Mouse (Mus musculus): ENCODE measurements around the gene Zic2. TPM values are rescaled to one million over a fixed set of nuclear protein-coding genes. Genes with fewer than 3 reads are reported as not detected.

The Zic2 gene
- polyA plus RNA-seq, 1 experiment from 2014 or later = not detected

DNA sequence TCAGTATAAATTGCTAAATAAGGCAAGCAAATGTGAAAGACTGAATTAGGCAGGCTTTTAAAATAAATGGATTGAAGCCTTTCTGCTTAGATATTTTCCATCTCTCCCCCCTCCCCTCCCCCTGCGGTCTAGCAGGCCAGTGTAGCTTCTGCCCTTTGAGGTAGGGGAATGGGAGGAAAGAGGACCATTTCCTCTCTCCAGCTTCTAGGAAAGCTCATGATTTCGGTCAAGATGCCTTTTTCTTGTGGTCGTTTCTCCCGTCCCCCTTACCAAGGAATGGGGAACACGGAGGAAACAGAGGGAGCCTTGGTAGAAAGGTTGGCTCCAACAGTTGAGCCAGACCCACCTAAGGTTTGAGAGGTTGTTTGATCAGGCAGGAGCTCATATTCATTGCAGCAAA lies 2.6 kb upstream of the Zic2 start:
- peaks cover 97% of the 10 kb centered on the region for H3K27me3 ChIP-seq (ENCODE audit: control insufficient read depth, insufficient read depth, low read length)
- H3K9ac ChIP-seq (ENCODE audit: low read depth, low read length) = no peak overlapping the region
- H3K4me2 ChIP-seq (replicated peaks; ENCODE audit: low read depth, low read length) = no peak overlapping the region
- no peaks in the 10 kb centered on the region for H3K36me3 ChIP-seq (ENCODE audit: control insufficient read depth, insufficient read depth, low read length)
- WGBS = 4% methylated on average over 5 of the region's 5 CpGs
- no peaks in the 10 kb centered on the region for H3K9me3 ChIP-seq (ENCODE audit: control insufficient read depth, low read length)
- H3K4me1 ChIP-seq (ENCODE audit: control insufficient read depth, insufficient read depth, low read length) = peaks cover 11% of the 10 kb centered on the region; the same call in 1 of the 2 replicates
- no peak overlapping the region for H3K27ac ChIP-seq (ENCODE audit: low read depth, low read length)
- no peak overlapping the region for H3K4me3 ChIP-seq (ENCODE audit: low read length)
- ATAC-seq (ENCODE audit: low FRiP score, low TSS enrichment) = no peak

DNA sequence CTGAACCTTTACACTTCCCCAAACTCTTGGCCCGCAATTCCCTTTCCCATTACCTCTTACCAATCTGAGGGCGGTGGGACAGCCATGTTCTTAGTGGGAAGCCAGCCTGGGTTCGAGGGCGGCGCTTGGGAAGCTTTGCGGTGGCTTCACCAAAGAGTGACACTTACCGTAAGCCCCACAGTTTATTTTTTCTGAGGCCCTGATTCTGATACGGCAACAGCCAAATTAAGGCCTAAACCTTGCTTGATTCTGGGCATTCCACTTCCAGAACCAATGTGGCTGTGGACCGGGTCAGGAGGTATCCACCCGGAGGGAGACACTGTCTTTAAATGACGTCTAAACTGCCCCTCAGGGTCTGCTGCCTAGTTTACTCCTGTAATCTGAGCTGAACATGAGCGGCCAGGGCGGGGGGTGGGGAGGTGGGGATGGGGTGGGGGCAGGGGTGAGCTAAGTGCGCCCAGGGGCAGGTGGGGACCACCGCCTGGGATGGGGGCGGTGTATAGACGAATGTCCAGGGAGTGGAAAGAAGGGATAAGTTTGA lies 2.0 kb upstream of the Zic2 start:
- ATAC-seq (ENCODE audit: low FRiP score, low TSS enrichment) = no peak
- no peak overlapping the region for H3K9ac ChIP-seq (ENCODE audit: low read depth, low read length)
- no peak overlapping the region for H3K4me3 ChIP-seq (ENCODE audit: low read length)
- under 1% methylated on average over 17 of the region's 17 CpGs for WGBS
- no peak overlapping the region for H3K4me2 ChIP-seq (replicated peaks; ENCODE audit: low read depth, low read length)
- H3K27ac ChIP-seq (ENCODE audit: low read depth, low read length) = no peak overlapping the region
- no peaks in the 10 kb centered on the region for H3K9me3 ChIP-seq (ENCODE audit: control insufficient read depth, low read length)
- no peaks in the 10 kb centered on the region for H3K36me3 ChIP-seq (ENCODE audit: control insufficient read depth, insufficient read depth, low read length)
- H3K4me1 ChIP-seq (ENCODE audit: control insufficient read depth, insufficient read depth, low read length) = peaks cover 11% of the 10 kb centered on the region; the same call in 1 of the 2 replicates
- H3K27me3 ChIP-seq (ENCODE audit: control insufficient read depth, insufficient read depth, low read length) = peaks cover 97% of the 10 kb centered on the region

DNA sequence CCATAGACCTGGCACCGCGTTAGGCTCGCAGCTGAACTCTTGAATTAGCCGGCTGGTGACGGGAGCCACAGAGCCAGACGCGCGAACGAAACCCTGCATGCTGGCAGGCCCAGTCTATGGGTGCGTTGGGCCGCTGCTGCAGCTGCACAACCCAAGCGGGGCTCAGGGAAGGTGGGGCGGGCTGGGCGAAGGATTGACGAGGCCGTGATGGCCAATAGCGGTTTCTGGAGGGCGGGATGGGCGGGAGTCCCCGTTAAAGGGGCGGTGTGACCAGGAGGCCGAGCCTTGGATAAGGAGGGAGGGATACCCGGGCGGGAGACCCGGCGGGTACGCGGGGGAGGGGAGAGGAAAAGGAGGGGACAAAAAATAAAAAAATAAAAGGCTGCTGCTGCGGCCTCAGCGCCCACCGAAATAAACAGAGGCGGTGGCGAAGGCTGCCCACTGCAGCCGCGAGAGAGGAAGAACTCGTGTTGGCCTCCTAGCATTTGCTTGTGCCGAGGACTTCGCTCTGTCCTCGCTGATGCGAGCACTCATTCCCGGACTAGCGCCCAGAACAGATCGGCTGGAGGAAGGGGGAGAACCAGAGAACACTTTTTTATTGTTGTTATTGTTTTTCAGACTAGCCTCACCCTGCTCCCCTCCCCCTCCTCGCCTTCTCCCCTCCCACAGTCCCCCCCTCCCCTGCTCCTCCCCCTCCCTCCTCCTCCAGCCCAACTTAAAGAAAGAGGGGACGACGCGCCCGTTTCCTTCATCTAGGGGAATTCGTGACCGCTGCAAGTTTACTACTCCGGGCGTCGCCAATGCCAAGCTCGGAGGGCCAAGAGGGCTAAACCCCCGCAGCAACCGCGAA lies 969 bp upstream of the Zic2 start:
- Histone ChIP-seq H3K4me1 (ENCODE audit: control insufficient read depth, insufficient read depth, low read length) (peaks cover 11% of the 10 kb centered on the region; the same call in 1 of the 2 replicates), H3K36me3 (ENCODE audit: control insufficient read depth, insufficient read depth, low read length) (no peaks in the 10 kb centered on the region), H3K4me3 (ENCODE audit: low read length) (peak overlapping the region; percentile 29), H3K4me2 (replicated peaks; ENCODE audit: low read depth, low read length) (peak overlapping the region; percentile 38), H3K27me3 (ENCODE audit: control insufficient read depth, insufficient read depth, low read length) (peaks cover 95% of the 10 kb centered on the region), H3K9ac (ENCODE audit: low read depth, low read length) (no peak overlapping the region), H3K27ac (ENCODE audit: low read depth, low read length) (no peak overlapping the region), H3K9me3 (ENCODE audit: control insufficient read depth, low read length) (no peaks in the 10 kb centered on the region)
- WGBS = under 1% methylated on average over 57 of the region's 57 CpGs
- peak; percentile 63 for ATAC-seq (ENCODE audit: low FRiP score, low TSS enrichment)

DNA sequence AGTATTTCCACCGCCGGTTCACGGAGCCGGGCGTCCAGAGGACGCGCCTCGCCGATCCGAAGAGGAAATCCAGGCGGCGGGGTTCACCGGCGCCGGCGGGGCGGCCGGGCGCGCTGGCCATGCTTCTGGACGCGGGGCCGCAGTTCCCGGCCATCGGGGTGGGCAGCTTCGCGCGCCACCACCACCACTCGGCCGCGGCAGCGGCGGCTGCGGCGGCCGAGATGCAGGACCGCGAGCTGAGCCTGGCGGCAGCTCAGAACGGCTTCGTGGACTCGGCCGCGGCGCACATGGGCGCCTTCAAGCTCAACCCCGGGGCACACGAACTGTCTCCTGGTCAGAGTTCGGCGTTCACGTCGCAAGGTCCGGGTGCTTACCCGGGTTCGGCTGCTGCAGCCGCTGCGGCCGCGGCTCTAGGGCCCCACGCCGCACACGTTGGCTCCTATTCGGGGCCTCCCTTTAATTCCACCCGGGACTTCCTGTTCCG lies 364 bp downstream of the Zic2 start:
- WGBS = 0% methylated on average over 45 of the region's 65 CpGs
- peak overlapping the region; percentile 38 for H3K4me2 ChIP-seq (replicated peaks; ENCODE audit: low read depth, low read length)
- peaks cover 11% of the 10 kb centered on the region; the same call in 1 of the 2 replicates for H3K4me1 ChIP-seq (ENCODE audit: control insufficient read depth, insufficient read depth, low read length)
- H3K4me3 ChIP-seq (ENCODE audit: low read length) = peak overlapping the region; percentile 29
- no peaks in the 10 kb centered on the region for H3K36me3 ChIP-seq (ENCODE audit: control insufficient read depth, insufficient read depth, low read length)
- H3K9me3 ChIP-seq (ENCODE audit: control insufficient read depth, low read length) = no peaks in the 10 kb centered on the region
- H3K9ac ChIP-seq (ENCODE audit: low read depth, low read length) = no peak overlapping the region
- peak; percentile 22; the same call in 1 of the 2 replicates for ATAC-seq (ENCODE audit: low FRiP score, low TSS enrichment)
- peaks cover 94% of the 10 kb centered on the region for H3K27me3 ChIP-seq (ENCODE audit: control insufficient read depth, insufficient read depth, low read length)
- H3K27ac ChIP-seq (ENCODE audit: low read depth, low read length) = no peak overlapping the region

DNA sequence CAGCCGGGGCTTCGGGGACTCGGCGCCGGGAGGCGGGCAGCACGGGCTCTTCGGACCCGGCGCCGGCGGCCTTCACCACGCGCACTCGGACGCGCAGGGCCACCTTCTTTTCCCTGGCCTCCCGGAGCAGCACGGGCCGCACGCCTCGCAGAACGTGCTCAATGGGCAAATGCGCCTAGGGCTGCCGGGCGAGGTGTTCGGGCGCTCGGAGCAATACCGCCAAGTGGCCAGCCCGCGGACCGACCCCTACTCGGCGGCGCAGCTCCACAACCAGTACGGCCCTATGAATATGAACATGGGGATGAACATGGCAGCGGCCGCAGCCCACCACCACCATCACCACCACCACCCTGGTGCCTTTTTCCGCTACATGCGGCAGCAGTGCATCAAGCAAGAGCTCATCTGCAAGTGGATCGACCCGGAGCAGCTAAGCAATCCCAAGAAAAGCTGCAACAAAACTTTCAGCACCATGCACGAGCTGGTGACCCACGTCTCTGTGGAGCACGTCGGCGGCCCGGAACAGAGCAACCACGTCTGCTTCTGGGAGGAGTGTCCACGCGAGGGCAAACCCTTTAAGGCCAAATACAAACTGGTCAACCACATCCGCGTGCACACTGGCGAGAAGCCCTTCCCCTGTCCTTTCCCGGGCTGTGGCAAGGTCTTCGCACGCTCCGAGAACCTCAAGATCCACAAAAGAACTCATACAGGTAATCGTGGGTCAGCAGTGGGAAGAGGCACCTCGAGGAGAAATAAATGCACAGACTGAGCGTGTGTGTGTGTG lies 996 bp downstream of the Zic2 start:
- Histone ChIP-seq H3K27me3 (ENCODE audit: control insufficient read depth, insufficient read depth, low read length) (peaks cover 94% of the 10 kb centered on the region), H3K36me3 (ENCODE audit: control insufficient read depth, insufficient read depth, low read length) (no peaks in the 10 kb centered on the region), H3K4me1 (ENCODE audit: control insufficient read depth, insufficient read depth, low read length) (peaks cover 11% of the 10 kb centered on the region; the same call in 1 of the 2 replicates), H3K9ac (ENCODE audit: low read depth, low read length) (no peak overlapping the region), H3K4me3 (ENCODE audit: low read length) (peak overlapping the region; percentile 29), H3K27ac (ENCODE audit: low read depth, low read length) (no peak overlapping the region), H3K9me3 (ENCODE audit: control insufficient read depth, low read length) (no peaks in the 10 kb centered on the region), H3K4me2 (replicated peaks; ENCODE audit: low read depth, low read length) (peak overlapping the region; percentile 38)
- ATAC-seq (ENCODE audit: low FRiP score, low TSS enrichment) = no peak
- under 1% methylated on average over 62 of the region's 62 CpGs for WGBS

DNA sequence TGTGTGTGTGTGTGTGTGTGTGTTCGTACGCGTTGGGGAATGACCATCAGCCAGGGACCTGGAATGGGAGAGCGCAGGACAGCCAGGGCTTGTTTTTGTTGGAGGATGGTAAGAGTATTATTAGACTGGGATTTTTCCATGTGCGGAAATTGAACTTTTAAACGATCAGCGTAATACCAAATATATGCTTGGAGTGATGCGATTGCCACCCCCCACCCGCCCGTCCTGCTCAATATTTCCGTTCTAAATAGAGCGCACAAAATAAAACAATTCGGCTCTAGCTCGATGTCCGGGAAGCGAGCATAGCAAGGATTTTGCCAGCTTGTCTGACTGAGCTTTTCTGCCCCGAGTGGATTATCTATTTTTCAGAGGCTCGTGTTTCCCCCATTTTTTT lies 1.6 kb downstream of the Zic2 start:
- Histone ChIP-seq H3K36me3 (ENCODE audit: control insufficient read depth, insufficient read depth, low read length) (no peaks in the 10 kb centered on the region), H3K4me1 (ENCODE audit: control insufficient read depth, insufficient read depth, low read length) (peaks cover 11% of the 10 kb centered on the region; the same call in 1 of the 2 replicates), H3K27ac (ENCODE audit: low read depth, low read length) (no peak overlapping the region), H3K9me3 (ENCODE audit: control insufficient read depth, low read length) (no peaks in the 10 kb centered on the region), H3K9ac (ENCODE audit: low read depth, low read length) (no peak overlapping the region), H3K4me3 (ENCODE audit: low read length) (no peak overlapping the region), H3K27me3 (ENCODE audit: control insufficient read depth, insufficient read depth, low read length) (peaks cover 94% of the 10 kb centered on the region), H3K4me2 (replicated peaks; ENCODE audit: low read depth, low read length) (no peak overlapping the region)
- 1% methylated on average over 18 of the region's 18 CpGs for WGBS
- ATAC-seq (ENCODE audit: low FRiP score, low TSS enrichment) = no peak

DNA sequence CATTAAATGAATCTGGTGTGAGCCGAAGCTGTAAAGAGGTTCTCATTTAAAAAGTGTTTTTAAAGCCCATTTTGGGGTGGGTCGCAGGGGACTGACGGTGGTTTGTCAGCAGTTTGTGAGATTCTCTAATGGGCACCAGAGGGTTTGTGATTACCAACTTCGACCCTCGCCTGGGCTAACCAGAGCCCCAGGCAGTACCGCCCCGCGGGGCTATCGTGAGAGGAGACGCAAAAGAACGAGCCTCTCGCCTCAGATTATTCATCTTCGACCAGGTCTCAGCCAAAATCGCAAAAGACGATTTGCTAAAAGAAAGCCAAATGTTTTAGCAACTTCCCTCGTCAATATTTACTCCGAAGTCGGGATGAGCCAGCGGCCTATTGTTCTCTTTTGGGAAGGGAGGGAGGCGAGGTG lies 2.0 kb downstream of the Zic2 start:
- H3K4me3 ChIP-seq (ENCODE audit: low read length) = no peak overlapping the region
- ATAC-seq (ENCODE audit: low FRiP score, low TSS enrichment) = no peak
- H3K9me3 ChIP-seq (ENCODE audit: control insufficient read depth, low read length) = no peaks in the 10 kb centered on the region
- H3K27ac ChIP-seq (ENCODE audit: low read depth, low read length) = no peak overlapping the region
- peaks cover 11% of the 10 kb centered on the region; the same call in 1 of the 2 replicates for H3K4me1 ChIP-seq (ENCODE audit: control insufficient read depth, insufficient read depth, low read length)
- no peaks in the 10 kb centered on the region for H3K36me3 ChIP-seq (ENCODE audit: control insufficient read depth, insufficient read depth, low read length)
- under 1% methylated on average over 20 of the region's 20 CpGs for WGBS
- peaks cover 96% of the 10 kb centered on the region for H3K27me3 ChIP-seq (ENCODE audit: control insufficient read depth, insufficient read depth, low read length)
- H3K9ac ChIP-seq (ENCODE audit: low read depth, low read length) = no peak overlapping the region
- H3K4me2 ChIP-seq (replicated peaks; ENCODE audit: low read depth, low read length) = no peak overlapping the region

DNA sequence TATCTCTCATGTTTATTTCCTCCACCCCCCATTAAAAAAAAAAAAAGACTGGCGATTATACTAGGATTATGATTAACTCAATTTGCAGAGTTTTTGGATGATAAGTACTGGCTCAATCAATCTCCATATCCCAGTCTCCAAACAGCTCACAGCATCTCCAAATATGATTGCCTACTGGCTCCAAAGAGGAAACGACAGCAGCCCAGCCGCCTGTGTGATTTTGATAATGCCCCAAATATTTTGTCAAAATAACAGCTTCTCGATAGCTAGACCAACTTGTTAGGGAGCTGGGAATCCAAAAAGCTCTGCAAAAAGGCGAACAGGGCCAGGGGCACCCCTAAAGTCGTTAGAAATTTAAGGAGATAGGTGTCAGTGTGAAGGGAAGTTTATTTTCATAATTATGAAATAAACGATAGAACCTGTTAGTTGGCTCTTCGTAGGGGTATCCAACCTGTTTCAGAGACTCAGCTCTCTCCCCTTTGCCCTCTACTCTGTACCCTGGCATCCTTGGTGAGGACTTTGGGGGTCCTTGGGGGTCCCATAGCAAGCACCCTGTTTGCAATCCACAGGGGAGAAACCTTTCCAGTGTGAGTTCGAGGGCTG lies 2.8 kb downstream of the Zic2 start:
- no peaks in the 10 kb centered on the region for H3K9me3 ChIP-seq (ENCODE audit: control insufficient read depth, low read length)
- peaks cover 11% of the 10 kb centered on the region; the same call in 1 of the 2 replicates for H3K4me1 ChIP-seq (ENCODE audit: control insufficient read depth, insufficient read depth, low read length)
- H3K4me3 ChIP-seq (ENCODE audit: low read length) = no peak overlapping the region
- H3K27ac ChIP-seq (ENCODE audit: low read depth, low read length) = no peak overlapping the region
- no peak overlapping the region for H3K4me2 ChIP-seq (replicated peaks; ENCODE audit: low read depth, low read length)
- no peaks in the 10 kb centered on the region for H3K36me3 ChIP-seq (ENCODE audit: control insufficient read depth, insufficient read depth, low read length)
- H3K9ac ChIP-seq (ENCODE audit: low read depth, low read length) = no peak overlapping the region
- peaks cover 96% of the 10 kb centered on the region for H3K27me3 ChIP-seq (ENCODE audit: control insufficient read depth, insufficient read depth, low read length)
- no peak for ATAC-seq (ENCODE audit: low FRiP score, low TSS enrichment)
- 2% methylated on average over 9 of the region's 9 CpGs for whole genome bisulfite sequencing

Data from kidney, embryonic 14.5 days (tissue).